Mouse (Mus musculus): ENCODE results near the gene Synm.

Synm gene

DNA sequence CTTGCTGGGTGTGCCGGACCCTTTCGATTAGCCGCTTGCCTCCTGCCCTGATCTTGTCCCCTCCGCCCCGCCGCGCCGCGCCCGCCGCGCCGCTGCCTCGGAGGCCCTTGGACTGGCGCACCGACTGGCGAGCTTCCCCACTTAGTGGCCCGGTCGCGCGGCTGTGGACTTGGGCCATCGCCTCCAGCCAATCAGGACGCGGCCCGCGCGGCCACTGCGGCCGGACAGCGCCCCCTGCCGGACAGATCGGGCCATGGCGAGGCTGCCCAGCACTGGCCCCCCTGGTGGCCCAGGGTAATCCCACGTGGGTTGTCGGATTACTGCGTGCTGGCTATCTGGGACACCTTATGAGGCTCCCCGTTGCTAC, at the start of gene Synm:
Gene Synm (minus strand): TSS at position 114 of the 367 bp plus-strand sequence.
- DNase-seq (ENCODE audit: low spot score): peak; percentile 90

DNA sequence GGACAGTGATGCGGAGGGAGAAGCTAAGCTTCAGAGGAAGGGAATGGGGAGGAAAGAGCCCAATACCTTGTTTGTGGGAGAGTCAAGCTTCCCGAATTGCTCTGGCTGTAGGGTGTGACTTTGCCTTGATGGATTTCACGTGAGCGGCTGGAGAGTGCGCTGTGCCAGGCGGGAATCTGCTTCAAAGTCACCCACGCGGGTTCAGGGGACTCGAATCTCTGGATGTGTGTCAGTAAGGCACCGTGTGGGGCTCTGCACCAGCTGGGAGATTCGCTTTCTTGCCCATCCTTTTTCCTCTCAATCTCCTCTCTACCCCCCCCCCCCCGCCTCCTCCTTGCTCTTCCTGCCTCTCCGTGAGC, 44.3 kb upstream of the Synm start:
- DNase-seq (ENCODE audit: low spot score): no peak

DNA sequence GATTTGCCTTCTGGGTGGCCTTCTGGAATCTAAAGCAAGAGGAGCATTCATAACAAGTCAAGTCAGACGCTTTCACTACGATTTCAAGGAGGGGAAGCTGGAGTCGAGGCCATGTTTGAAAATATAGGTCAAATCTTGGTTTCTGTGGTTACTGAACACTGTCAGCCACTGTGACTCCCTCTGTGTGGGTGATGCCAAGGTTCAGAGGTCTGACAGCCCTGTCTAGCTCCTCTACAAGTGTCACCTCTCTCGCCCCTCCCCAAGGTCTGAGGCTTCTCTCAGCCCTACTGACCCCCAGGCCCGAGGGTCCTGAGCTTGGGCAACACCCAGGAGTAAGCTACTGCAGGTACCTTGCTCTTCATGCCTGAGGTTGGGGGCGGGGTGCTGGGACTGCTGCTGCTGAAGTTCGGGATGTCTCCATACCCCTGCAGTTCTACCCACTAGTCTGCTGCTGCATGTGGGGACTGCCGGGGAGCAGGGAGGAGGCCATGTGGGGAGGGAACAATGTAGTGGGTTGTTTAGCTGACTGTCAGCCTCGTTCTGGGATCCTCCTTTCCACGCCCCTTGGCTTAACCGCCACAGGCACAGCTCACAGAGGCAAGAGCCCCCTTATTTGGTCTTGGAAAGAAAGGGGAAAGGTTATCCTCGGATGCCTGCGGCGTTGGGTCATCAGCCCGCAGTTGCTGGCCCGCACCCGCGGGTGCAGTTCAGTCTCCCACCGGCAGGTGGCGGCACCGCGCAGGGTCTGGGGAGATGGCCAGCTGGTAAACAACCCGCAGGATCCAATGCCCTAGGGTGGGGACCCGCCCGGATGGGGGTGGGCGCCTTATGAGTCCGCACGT, 43.7 kb upstream of the Synm start:
- peak; percentile 73 for DNase-seq (ENCODE audit: low spot score)

DNA sequence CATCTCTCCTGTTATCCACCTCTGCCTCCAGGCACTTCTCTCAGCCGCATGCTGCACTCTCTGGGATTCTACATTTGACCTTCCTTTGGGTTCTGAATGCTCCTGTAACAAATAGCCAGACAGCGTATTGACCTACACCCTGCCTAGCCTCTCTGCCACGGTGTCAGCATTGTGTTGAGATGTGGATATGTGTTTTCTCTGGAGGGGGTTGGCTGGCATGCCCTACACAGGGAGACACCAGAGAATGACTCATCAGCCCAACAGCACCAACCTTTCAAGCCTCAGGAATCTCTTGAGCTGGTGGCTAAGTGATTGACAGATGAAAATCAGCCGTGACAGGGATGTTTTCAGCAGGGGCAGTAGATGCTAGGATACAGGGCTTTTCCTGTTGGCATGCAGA, 41.5 kb upstream of the Synm start:
- DNase-seq (ENCODE audit: low spot score): no peak

DNA sequence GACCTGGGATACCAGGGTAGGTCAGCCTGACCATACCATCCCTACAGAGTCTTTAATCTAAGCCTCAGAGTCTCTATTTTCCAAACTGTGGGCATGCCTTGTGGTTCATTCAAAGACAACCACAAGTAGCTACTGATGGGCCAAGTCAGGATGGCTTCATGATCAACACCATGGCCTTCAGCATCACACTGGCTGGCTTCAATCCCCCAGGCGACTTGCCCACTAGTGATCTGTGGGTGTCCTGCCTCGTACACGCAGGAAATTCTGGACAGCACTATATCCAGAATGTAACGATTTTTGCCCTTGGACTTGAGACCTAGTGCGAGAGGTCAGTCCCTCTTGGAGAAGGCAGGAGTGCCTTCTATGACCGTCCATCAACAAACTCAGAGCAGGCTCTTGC, 41.0 kb upstream of the Synm start:
- no peak for DNase-seq (ENCODE audit: low spot score)

DNA sequence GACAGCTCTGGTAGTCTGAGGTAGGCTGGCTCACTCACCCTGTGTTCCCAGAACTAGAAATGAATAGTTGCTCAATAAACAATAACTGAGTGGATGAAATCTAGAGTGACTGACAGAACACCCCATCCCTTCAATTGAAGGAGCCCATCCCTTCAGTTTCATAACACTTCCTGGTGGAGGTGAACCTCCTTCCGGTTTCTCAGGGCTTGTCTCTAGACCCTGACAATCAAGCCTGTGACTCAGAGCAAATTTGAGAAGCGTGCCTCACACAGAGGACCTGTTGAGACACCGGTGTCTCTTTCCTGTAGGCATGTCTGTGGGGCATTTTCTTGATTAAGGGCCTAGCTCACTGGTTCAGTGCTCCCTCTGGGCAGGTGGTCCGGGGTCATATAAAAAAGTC, 38.9 kb upstream of the Synm start:
- DNase-seq (ENCODE audit: low spot score): no peak

DNA sequence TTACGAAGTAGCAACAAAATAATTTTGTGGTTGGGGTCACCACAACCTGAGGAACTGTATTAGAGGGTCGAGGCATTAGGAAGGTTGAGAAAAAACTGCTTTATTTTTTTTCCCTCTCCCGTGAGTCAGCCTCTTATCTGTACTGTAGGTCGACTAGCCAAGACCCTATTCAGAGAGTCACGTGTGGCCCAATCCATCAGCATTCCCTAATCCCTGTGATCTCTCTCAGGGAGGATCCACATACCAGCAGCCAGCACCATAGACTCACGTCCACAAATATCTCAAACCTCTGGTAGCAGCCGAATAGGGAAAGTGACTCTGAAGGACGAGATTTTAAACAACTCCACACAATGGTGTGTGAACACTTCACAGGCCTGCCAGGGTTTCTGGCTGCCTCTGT, 37.5 kb upstream of the Synm start:
- DNase-seq (ENCODE audit: low spot score): no peak

DNA sequence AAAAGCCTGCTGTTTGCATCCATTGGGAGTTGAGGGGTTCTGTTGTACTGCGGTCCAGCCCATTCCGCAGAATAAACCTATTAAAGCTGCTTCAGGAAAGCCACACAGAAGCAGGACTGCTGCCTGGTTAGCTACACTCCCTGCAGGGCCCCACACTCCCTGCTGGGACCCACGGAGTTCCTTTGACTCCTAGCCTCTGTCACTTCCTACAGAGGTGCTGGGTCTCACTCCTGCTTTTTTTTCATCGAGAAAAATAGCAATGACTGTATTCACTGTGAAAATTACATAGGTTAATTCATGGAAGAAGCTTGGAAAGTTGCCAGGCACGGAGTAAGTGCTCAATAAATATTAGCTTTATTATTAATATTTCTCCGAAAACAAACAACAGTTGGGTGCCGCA, 33.9 kb upstream of the Synm start:
- no peak for DNase-seq (ENCODE audit: low spot score)

DNA sequence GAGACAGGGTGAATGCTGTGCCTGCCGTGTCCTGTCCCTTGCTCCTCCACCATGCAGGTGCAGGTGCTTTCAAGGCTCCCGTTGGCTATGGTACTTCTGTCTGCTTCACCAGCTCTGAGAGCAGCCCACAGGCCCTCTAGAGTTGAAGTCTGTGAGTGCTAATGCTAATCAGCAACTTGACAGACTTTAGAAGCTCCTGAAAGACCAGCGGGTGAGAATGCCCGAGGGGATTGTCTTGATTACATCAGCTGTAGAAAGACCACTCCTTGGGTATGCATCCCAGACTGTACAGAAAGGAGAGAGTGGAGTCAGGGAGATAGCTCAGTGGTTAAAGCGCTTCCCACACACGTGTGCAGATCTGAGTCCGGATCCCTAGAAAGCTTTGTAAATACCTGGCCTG, 31.7 kb upstream of the Synm start:
- DNase-seq (ENCODE audit: low spot score): no peak

DNA sequence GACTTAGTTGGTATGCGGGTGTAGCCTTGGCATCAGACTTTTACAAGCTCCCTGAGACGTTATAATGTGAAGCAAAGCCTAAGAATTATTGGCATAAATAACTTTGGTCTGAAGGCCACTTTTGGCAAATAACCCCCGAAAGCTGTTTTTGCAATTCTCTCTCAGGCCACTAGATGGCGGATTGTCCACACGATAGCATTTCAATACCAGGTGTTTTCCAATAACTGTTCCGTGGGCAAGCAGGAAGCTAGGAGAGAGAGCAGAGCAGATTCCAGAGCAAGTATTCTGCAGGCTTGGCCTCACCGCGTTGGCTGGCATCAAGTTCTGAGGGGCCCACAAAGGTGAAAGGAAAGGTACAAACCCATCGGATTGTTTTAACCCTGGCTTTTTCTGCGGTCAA, 29.2 kb upstream of the Synm start:
- DNase-seq (ENCODE audit: low spot score): peak; percentile 81

DNA sequence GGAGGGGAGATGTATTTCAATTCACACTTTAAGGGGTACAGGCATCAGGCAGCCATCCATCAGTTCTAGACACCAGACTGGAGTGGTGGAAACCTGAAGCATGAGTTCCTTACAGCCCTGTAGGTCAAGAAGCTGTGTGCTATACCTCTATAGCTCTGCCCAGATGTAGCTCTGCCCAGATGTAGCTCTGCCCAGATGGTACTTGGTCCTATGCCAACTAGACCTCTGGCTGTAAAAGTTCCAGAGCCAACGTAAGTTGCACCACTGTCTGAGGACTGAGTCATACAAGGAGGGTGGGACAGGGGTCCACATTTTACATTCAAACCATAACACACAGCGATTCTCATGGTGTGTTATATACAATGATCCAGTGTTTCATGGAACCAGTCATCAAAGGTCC, 28.3 kb upstream of the Synm start:
- DNase-seq (ENCODE audit: low spot score): no peak

DNA sequence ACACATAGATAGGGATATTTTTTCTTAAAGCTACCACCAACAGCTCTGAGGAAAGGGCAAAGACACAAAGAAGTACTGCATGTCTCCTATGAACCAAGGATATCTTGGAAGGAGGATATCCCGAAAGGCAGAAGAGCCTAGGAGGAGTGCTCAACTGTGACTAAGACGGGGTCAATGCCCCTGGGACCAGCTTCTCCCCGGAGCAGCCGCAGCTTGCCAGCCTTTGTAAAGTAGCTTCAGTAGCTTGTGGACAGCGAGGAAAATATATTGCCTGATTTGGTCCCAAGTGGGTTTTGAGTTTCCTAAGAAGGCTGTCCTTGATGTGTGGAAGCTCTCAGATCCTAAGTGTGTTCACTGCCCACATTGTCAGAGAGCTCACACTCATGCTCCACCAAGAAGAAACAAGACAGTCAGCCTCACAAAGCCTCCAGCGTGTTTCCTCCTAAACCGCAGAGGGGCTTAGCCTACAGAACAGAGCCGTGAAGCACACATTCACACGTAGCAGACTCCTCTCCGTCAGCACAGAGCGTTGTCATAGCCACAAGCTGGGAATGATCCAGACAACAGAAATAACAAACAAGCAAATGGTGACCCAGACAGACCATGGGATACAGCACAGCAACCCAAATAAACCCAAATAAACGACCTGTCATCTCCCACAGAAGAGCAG, 17.2 kb upstream of the Synm start:
- peak; percentile 28 for DNase-seq (ENCODE audit: low spot score)

DNA sequence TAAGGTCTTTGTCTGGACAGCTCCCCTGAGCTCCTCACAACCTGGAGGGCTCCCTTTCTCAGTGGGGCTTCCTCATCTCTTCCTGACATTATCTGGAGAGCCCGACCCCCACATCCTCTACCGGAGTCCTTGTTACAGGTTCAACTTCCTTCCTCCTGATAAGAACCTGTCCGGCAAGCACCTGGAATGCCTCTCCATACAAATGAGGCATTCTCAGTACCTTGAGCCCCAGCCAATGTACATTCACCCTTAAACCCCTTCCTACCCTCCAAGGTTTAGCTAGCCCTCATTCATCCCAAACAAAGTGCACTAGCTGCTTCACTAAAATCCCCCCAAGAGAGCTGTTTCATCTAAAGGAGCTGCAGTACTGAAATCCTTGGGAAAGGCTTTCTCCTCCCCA, 16.1 kb upstream of the Synm start:
- no peak for DNase-seq (ENCODE audit: low spot score)

DNA sequence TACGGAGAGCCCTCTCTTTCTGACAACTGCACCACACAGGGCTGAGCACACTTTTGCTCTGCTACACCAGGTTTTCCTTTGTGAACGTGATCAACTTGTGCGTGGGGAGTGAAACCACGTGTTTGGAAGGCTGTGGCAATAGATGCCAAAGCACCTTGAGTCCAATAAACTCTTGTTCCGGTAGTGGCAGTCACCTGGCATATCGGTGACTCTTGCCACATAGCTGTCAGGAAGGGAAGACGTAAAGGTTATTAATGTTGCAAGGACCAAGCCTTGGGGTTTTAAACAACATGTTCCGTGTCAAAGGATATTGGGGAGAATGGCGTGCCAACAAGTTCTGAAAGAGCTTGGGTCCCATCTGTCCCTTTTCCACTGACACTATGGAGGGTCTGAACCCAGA, 12.7 kb upstream of the Synm start:
- DNase-seq (ENCODE audit: low spot score): no peak

DNA sequence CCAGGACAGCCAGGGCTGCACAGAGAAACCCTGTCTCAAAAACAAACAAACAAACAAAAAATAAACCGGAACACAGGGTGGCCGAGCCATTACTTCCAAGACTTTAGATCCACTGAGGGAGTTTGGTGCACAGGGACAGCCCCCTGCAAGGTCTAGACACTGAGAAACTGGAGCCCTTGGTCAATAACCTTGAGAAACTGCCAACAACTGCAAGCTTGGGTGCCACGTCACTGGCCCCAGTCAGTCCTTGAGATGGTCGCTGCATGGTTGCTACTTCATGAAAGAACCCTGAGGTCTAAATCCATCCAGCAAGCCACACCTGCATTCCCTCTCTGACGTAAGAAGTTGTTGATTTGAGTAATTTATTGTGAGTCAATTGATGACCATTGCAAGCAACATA, 9.9 kb upstream of the Synm start:
- DNase-seq (ENCODE audit: low spot score): no peak

DNA sequence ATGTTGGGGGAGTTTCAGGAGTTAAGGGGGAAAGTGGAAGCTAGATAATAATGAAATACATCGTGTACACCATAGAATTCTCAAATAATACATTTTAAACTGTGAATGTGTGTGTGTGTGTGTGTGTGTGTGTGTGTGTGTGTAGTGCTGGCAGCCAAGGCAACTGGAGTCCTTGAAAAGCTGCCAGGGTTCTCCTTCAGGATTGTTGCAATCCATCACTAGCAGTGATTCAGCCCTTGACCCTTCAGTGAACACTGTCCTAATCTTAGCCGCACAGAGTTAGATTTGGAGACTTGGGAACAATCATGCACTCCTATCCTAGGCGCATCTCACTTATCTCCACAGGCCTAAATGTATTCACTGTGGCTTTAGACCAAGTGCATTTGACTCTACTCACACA, 8.6 kb upstream of the Synm start:
- no peak for DNase-seq (ENCODE audit: low spot score)

DNA sequence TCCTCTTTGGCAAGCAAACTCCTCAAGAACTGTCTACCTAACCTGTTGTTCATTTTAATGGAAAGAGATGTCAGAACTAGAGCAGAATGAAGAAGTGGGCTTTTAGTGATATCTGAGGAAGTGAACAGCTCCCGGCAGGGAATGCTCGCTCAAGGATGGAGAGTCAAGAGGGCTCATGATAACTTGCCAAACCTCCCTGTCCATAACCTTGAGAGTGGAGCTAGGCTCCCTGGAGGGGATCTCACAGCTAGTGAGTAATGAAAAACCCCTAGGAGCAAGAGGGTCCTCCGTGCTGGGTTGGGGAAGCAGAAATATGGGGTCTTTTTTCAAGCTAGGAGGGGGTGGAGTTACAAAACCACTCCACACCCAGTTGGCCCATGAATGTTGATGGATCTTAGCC, 4.1 kb upstream of the Synm start:
- no peak for DNase-seq (ENCODE audit: low spot score)

DNA sequence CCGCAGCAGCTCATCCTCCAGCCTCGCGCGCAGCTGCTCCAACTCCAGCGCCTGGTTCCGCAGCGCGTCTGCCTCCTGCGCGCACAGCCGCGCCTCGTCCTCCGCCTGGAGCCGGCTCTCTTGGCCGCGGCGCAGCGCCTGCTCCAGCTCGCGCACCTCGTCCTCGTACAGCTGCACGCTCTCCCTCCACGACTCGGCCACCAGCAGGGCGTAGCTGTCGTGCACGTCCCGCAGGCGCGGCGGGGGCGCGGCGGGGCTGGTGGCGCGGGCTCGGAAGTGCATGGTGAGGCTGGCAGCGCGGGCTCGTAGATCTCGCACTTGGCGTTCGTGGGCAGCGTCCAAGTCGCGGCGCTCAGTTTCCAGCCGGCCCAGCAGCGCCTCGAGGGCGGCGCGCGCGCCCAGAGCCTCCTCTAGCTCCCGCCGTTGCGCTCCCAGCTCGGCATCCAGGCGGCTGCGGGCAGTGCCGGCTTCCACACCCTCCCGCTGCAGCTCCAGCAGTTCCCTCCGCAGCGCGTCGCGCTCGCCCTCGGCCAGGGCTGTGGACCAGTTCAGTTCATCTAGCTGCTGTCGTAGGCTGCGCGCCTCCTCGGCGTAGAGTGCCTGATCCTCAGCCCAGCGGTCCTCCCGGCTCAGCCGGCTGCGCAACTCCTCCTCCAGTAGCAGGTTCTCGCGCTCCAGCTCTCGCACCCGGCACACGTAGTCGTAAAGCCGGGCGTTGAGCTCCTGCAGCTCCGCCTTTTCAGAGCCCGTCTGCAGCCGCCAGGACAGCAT, 499 bp downstream of the Synm start:
- peak; percentile 83 for DNase-seq (ENCODE audit: low spot score)

DNA sequence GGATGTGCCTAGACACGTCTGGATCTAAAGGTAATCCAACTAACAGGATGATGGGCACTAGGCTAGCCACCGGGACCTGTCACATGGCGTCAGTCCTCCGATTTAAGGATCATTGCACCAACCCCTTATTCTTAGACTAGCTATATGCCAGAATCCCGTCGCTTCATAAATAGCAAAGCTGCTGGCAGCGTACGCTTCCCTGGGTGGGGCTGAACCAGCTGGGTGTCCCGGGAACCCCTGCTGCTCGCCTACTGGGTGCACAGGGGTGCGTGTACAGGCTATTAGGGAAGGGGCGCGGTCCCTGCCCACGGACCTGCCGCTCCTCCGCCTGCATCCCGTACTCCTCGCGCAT, 1.1 kb downstream of the Synm start:
- peak; percentile 29 for DNase-seq (ENCODE audit: low spot score)

DNA sequence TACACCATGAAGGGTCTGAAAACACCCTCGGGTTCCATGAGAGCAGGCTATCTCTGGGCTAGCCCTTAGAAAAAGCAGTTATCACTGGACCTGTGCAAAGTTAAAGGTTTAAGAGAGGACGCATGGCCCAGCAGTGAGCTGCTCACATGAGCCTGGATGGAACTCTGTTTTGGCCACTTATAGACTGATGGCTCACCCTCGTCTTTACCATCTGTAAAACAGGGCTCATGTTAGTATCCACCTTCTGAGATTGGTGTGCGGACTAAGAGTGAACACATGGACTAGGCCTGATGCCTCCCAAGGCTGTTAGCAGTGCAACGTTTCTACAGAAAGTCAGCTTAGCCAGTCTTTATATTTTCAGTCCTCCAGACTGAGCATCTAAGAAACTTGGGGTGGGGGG, 2.9 kb downstream of the Synm start:
- DNase-seq (ENCODE audit: low spot score): no peak

DNA sequence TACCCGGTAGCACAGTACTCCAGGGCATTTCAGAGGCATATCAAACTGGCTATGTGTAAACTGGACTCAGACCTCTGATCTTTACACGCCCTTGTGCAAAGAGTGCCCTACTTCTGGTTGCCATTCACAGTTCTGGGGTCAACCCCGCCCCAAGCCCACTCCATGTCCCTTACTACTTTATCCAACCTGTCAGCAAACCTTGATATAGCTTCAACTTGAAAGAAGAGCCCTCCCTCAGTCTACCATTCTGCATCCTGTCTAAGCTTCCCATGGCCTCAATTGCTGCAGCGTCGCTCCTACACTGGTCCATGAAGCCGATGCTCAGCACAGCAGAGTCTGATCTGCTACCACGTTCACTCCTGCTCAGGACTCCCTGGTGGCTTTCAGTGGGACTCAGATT, 4.2 kb downstream of the Synm start:
- no peak for DNase-seq (ENCODE audit: low spot score)

DNA sequence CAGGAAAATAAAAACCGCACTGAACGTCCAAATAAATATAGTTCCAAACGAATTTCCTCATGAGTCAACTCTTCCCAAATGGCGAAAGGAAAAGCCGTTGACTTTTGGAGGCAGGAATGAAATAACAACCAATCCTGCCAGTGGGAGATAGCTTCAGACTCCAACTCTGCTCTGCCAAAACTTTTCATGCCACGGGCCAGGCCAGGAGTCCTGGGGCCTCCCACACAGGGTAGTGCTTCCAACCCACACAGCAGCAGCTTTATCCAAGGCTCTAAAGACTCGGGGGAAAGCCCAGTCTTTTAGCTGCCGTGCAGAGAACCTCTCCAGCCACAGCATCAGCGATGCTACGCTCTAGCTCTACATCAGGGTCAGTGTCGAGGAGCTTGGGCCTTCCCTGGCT, 4.9 kb downstream of the Synm start:
- DNase-seq (ENCODE audit: low spot score): no peak
